Mouse (Mus musculus): ENCODE measurements around the gene Rcan2.

GRCm38 (mm10) chr17:43794731-43795280 is 6.3 kb upstream of the Rcan2 start:
- TF ChIP-seq CTCF (IDR thresholded peaks at IDR 0.05; ENCODE audit: low read depth, low read length) (no peak), POLR2A (IDR thresholded peaks at IDR 0.05; ENCODE audit: insufficient read depth, low read length) (no peak), EP300 (IDR thresholded peaks at IDR 0.05; ENCODE audit: insufficient read depth, low read depth, low read length) (no peak)
